Mouse (Mus musculus): ENCODE measurements around the gene Palld.

Gene Palld

GRCm38 (mm10) chr8:61774161-61774560, 128.3 kb downstream of the Palld start:
- DNase-seq (ENCODE audit: low spot score in 2 of 2) = no peak

- DNase-seq (ENCODE audit: low spot score in 2 of 2) = no peak
These were observed 128.8 kb downstream of the Palld start for GRCm38 (mm10) chr8:61773595-61774088.

GRCm38 (mm10) chr8:61771328-61771727, 131.2 kb downstream of the Palld start:
- no peak for DNase-seq (ENCODE audit: low spot score in 2 of 2)

- no peak for DNase-seq (ENCODE audit: low spot score in 2 of 2)
These were observed 133.1 kb downstream of the Palld start for GRCm38 (mm10) chr8:61769340-61769879.

- no peak for DNase-seq (ENCODE audit: low spot score in 2 of 2)
These were observed 142.3 kb downstream of the Palld start for GRCm38 (mm10) chr8:61760190-61760578.

GRCm38 (mm10) chr8:61759327-61760189, 142.9 kb downstream of the Palld start:
- peak; percentile 8 to 23 for DNase-seq (ENCODE audit: low spot score in 2 of 2)

- peak in 1 of 2 experiments; percentile 21 for DNase-seq (ENCODE audit: low spot score in 2 of 2)
These were observed 143.7 kb downstream of the Palld start for GRCm38 (mm10) chr8:61758686-61759326.

- no peak for DNase-seq (ENCODE audit: low spot score in 2 of 2)
These were observed 145.2 kb downstream of the Palld start for GRCm38 (mm10) chr8:61756971-61757965.

GRCm38 (mm10) chr8:61755186-61755585, 147.3 kb downstream of the Palld start:
- DNase-seq (ENCODE audit: low spot score in 2 of 2) = peak; percentile 18 to 27

GRCm38 (mm10) chr8:61747070-61747469, 155.4 kb downstream of the Palld start:
- no peak for DNase-seq (ENCODE audit: low spot score in 2 of 2)

GRCm38 (mm10) chr8:61745181-61745980, 157.1 kb downstream of the Palld start:
- peak; percentile 23 to 37 for DNase-seq (ENCODE audit: low spot score in 2 of 2)

- no peak for DNase-seq (ENCODE audit: low spot score in 2 of 2)
These were observed 158.5 kb downstream of the Palld start for GRCm38 (mm10) chr8:61743764-61744562.

GRCm38 (mm10) chr8:61737465-61737864, 165.0 kb downstream of the Palld start:
- DNase-seq (ENCODE audit: low spot score in 2 of 2) = no peak

GRCm38 (mm10) chr8:61736739-61737243, 165.7 kb downstream of the Palld start:
- no peak for DNase-seq (ENCODE audit: low spot score in 2 of 2)

- no peak for DNase-seq (ENCODE audit: low spot score in 2 of 2)
These were observed 166.4 kb downstream of the Palld start for GRCm38 (mm10) chr8:61736117-61736516.

GRCm38 (mm10) chr8:61734164-61734563, 168.3 kb downstream of the Palld start:
- DNase-seq (ENCODE audit: low spot score in 2 of 2) = no peak

- DNase-seq (ENCODE audit: low spot score in 2 of 2) = no peak
These were observed 170.3 kb downstream of the Palld start for GRCm38 (mm10) chr8:61732184-61732583.

- DNase-seq (ENCODE audit: low spot score in 2 of 2) = no peak
These were observed 171.0 kb downstream of the Palld start for GRCm38 (mm10) chr8:61731306-61732088.

GRCm38 (mm10) chr8:61730669-61731068, 171.8 kb downstream of the Palld start:
- no peak for DNase-seq (ENCODE audit: low spot score in 2 of 2)
